Mouse (Mus musculus): Measurements from ENCODE around the gene Agtrap. TPM values are rescaled to one million over a fixed set of nuclear protein-coding genes. Genes with fewer than 3 reads are reported as not detected.
"Not testable (repeated sequence)": the region's sequence is repeated elsewhere in the genome, so short reads cannot be mapped to it uniquely, and the experiment has no call there.

Agtrap gene
- 24.7 to 50.7 TPM (median 27.8 TPM) in 3 replicates for total RNA-seq (2017)

GRCm38 (mm10) chr4:148087907-148088527 is at the start of gene Agtrap:
Agtrap (minus strand) TSS chr4:148088031.
- peak; percentile 70 for ATAC-seq (replicated peaks; ENCODE audit: insufficient number of reproducible peaks, low FRiP score, low TSS enrichment, poor library complexity, severe bottlenecking)

GRCm38 (mm10) chr4:148137503-148137902 is 49.7 kb upstream of the Agtrap start:
- ATAC-seq (replicated peaks; ENCODE audit: insufficient number of reproducible peaks, low FRiP score, low TSS enrichment, poor library complexity, severe bottlenecking) = no peak

GRCm38 (mm10) chr4:148134988-148135387 is 47.2 kb upstream of the Agtrap start:
- no peak for ATAC-seq (replicated peaks; ENCODE audit: insufficient number of reproducible peaks, low FRiP score, low TSS enrichment, poor library complexity, severe bottlenecking)

GRCm38 (mm10) chr4:148131497-148132081 is 43.8 kb upstream of the Agtrap start:
- no peak for ATAC-seq (replicated peaks; ENCODE audit: insufficient number of reproducible peaks, low FRiP score, low TSS enrichment, poor library complexity, severe bottlenecking)

GRCm38 (mm10) chr4:148130561-148131413 is 43.0 kb upstream of the Agtrap start, which contains the start of gene Draxin:
Draxin (minus strand) TSS chr4:148130698.
- no peak for ATAC-seq (replicated peaks; ENCODE audit: insufficient number of reproducible peaks, low FRiP score, low TSS enrichment, poor library complexity, severe bottlenecking)

GRCm38 (mm10) chr4:148130133-148130532 is 42.3 kb upstream of the Agtrap start, which contains the start of gene Mad2l2:
Mad2l2 (plus strand) TSS chr4:148130384.
- ATAC-seq (replicated peaks; ENCODE audit: insufficient number of reproducible peaks, low FRiP score, low TSS enrichment, poor library complexity, severe bottlenecking) = no peak

GRCm38 (mm10) chr4:148128672-148129071 is 40.8 kb upstream of the Agtrap start:
- no peak for ATAC-seq (replicated peaks; ENCODE audit: insufficient number of reproducible peaks, low FRiP score, low TSS enrichment, poor library complexity, severe bottlenecking)

GRCm38 (mm10) chr4:148128241-148128640 is 40.4 kb upstream of the Agtrap start:
- ATAC-seq (replicated peaks; ENCODE audit: insufficient number of reproducible peaks, low FRiP score, low TSS enrichment, poor library complexity, severe bottlenecking) = no peak

- no peak for ATAC-seq (replicated peaks; ENCODE audit: insufficient number of reproducible peaks, low FRiP score, low TSS enrichment, poor library complexity, severe bottlenecking)
Measured at GRCm38 (mm10) chr4:148122694-148123066, 34.8 kb upstream of the Agtrap start.

- no peak for ATAC-seq (replicated peaks; ENCODE audit: insufficient number of reproducible peaks, low FRiP score, low TSS enrichment, poor library complexity, severe bottlenecking)
Measured at GRCm38 (mm10) chr4:148121982-148122693, 34.3 kb upstream of the Agtrap start.

- ATAC-seq (replicated peaks; ENCODE audit: insufficient number of reproducible peaks, low FRiP score, low TSS enrichment, poor library complexity, severe bottlenecking) = no peak
Measured at GRCm38 (mm10) chr4:148121362-148121761, 33.5 kb upstream of the Agtrap start.

- no peak for ATAC-seq (replicated peaks; ENCODE audit: insufficient number of reproducible peaks, low FRiP score, low TSS enrichment, poor library complexity, severe bottlenecking)
Measured at GRCm38 (mm10) chr4:148120555-148120954, 32.7 kb upstream of the Agtrap start.

- not testable (repeated sequence) for ATAC-seq (replicated peaks; ENCODE audit: insufficient number of reproducible peaks, low FRiP score, low TSS enrichment, poor library complexity, severe bottlenecking)
Measured at GRCm38 (mm10) chr4:148119578-148119977, 31.7 kb upstream of the Agtrap start.

- no peak for ATAC-seq (replicated peaks; ENCODE audit: insufficient number of reproducible peaks, low FRiP score, low TSS enrichment, poor library complexity, severe bottlenecking)
Measured at GRCm38 (mm10) chr4:148117392-148117791, 29.6 kb upstream of the Agtrap start.

- ATAC-seq (replicated peaks; ENCODE audit: insufficient number of reproducible peaks, low FRiP score, low TSS enrichment, poor library complexity, severe bottlenecking) = no peak
Measured at GRCm38 (mm10) chr4:148116657-148117056, 28.8 kb upstream of the Agtrap start.

GRCm38 (mm10) chr4:148115467-148115866 is 27.6 kb upstream of the Agtrap start:
- peak; percentile 15; the same call in 1 of the 2 replicates for ATAC-seq (replicated peaks; ENCODE audit: insufficient number of reproducible peaks, low FRiP score, low TSS enrichment, poor library complexity, severe bottlenecking)

GRCm38 (mm10) chr4:148114758-148115391 is 27.0 kb upstream of the Agtrap start:
- peak; percentile 88 for ATAC-seq (replicated peaks; ENCODE audit: insufficient number of reproducible peaks, low FRiP score, low TSS enrichment, poor library complexity, severe bottlenecking)

GRCm38 (mm10) chr4:148112519-148112918 is 24.7 kb upstream of the Agtrap start:
- no peak for ATAC-seq (replicated peaks; ENCODE audit: insufficient number of reproducible peaks, low FRiP score, low TSS enrichment, poor library complexity, severe bottlenecking)

All from monocyte, adult 5-6 weeks (primary cell).